Mouse (Mus musculus) CH12.LX (cell line): ENCODE data around the gene Cldn1. TPM values are rescaled to one million over a fixed set of nuclear protein-coding genes. Genes with fewer than 3 reads are reported as not detected.

Experiments used
- DNase-seq: peaks from one replicate; pipeline ENCODE4 v3.0.0-alpha.2; 2013; ENCODE audit errors: extremely low read depth
- H3K27ac ChIP-seq: 2 replicates; pipeline ENCODE4 v1.5.1; 2012; ENCODE audit warnings: low read depth, mild to moderate bottlenecking, control low read depth, moderate library complexity; ENCODE audit not compliant: insufficient read depth
- H3K27me3 ChIP-seq: replicated peaks from 2 replicates; pipeline ENCODE3; 2012; ENCODE audit warnings: inconsistent platforms
- H3K36me3 ChIP-seq, 2 experiments: replicated peaks in 1 of 2; 2 replicates each; pipeline versions ENCODE3 to v1.6.1; 2012; ENCODE audit warnings: inconsistent platforms in 1 of 2, low read length in 1 of 2, mild to moderate bottlenecking in 1 of 2, mixed read lengths in 1 of 2, moderate library complexity in 1 of 2; ENCODE audit not compliant: control insufficient read depth in 1 of 2, insufficient read depth in 1 of 2
- H3K4me1 ChIP-seq, 2 experiments: 2 replicates each; pipeline ENCODE4 v1.6.1; 2012; ENCODE audit warnings: inconsistent platforms in 1 of 2, moderate library complexity in 1 of 2; ENCODE audit not compliant: insufficient read depth in 2 of 2, control insufficient read depth in 1 of 2
- H3K4me2 ChIP-seq: 2 replicates; pipeline ENCODE4 v1.6.1; 2012; ENCODE audit warnings: low read depth, mild to moderate bottlenecking, control low read depth; ENCODE audit not compliant: poor library complexity, insufficient read depth, severe bottlenecking
- H3K4me3 ChIP-seq, 3 experiments: fragments of 150-350 bp in 1 of 3; sonication (generic) in 1 of 3; replicated peaks in 1 of 3; 2 replicates each; pipeline versions ENCODE3 to v1.5.1; 2011 to 2012; ENCODE audit warnings: low read depth in 2 of 3, low read length in 2 of 3, mild to moderate bottlenecking in 2 of 3, moderate library complexity in 2 of 3, control low read depth in 1 of 3, improper control_type of control experiment in 1 of 3, inconsistent platforms in 1 of 3, mixed read lengths in 1 of 3; ENCODE audit not compliant: poor library complexity in 1 of 3
- H3K79me2 ChIP-seq: replicated peaks from 2 replicates; pipeline ENCODE4 v1.6.1; 2012; ENCODE audit warnings: mild to moderate bottlenecking, moderate library complexity; ENCODE audit not compliant: control insufficient read depth, poor library complexity, insufficient read depth, severe bottlenecking; ENCODE audit errors: extremely low read depth
- H3K9ac ChIP-seq: 2 replicates; pipeline ENCODE4 v1.6.1; 2012; ENCODE audit warnings: low read depth, mild to moderate bottlenecking, control low read depth, moderate library complexity; ENCODE audit not compliant: insufficient read depth
- H3K9me3 ChIP-seq: replicated peaks from 2 replicates; pipeline ENCODE3; 2012; ENCODE audit warnings: low read length, inconsistent platforms, mixed read lengths
- BHLHE40 ChIP-seq: IDR thresholded peaks from 2 replicates; pipeline ENCODE4 v1.6.1; 2011; ENCODE audit warnings: mild to moderate bottlenecking, low read depth, low read length, improper control_type of control experiment
- E2F4 ChIP-seq: IDR thresholded peaks from 2 replicates; pipeline ENCODE4 v1.6.1; 2011; ENCODE audit warnings: low read depth, low read length, improper control_type of control experiment; ENCODE audit not compliant: insufficient replicate concordance
- ELF1 ChIP-seq: IDR thresholded peaks from 2 replicates; pipeline ENCODE4 v1.6.1; 2014; ENCODE audit warnings: low read depth, mild to moderate bottlenecking, inconsistent platforms, low read length, improper control_type of control experiment
- EP300 ChIP-seq: IDR thresholded peaks from 2 replicates; pipeline ENCODE4 v1.6.1; 2011; ENCODE audit warnings: low read length, improper control_type of control experiment
- GABPA ChIP-seq: IDR thresholded peaks from 2 replicates; pipeline ENCODE4 v1.6.1; 2012; ENCODE audit warnings: low read depth, low read length, improper control_type of control experiment, inconsistent platforms; ENCODE audit not compliant: insufficient replicate concordance
- IRF4 ChIP-seq: IDR thresholded peaks from 2 replicates; pipeline ENCODE4 v1.6.1; 2014; ENCODE audit warnings: low read depth, mild to moderate bottlenecking, inconsistent platforms, low read length, improper control_type of control experiment
- MAX ChIP-seq: IDR thresholded peaks from 2 replicates; pipeline ENCODE4 v1.6.1; 2011; ENCODE audit warnings: low read length, improper control_type of control experiment
- MEF2A ChIP-seq: IDR thresholded peaks from 2 replicates; pipeline ENCODE4 v1.6.1; 2014; ENCODE audit warnings: low read depth, mild to moderate bottlenecking, inconsistent platforms, low read length, improper control_type of control experiment, borderline replicate concordance
- NELFE ChIP-seq: IDR thresholded peaks from 2 replicates; pipeline ENCODE4 v1.6.1; 2011; ENCODE audit warnings: low read depth, low read length, improper control_type of control experiment
- PAX5 ChIP-seq: IDR thresholded peaks from 2 replicates; pipeline ENCODE4 v1.6.1; 2012; ENCODE audit warnings: low read length, inconsistent platforms, mixed read lengths
- RAD21 ChIP-seq: IDR thresholded peaks from 2 replicates; pipeline ENCODE4 v1.6.1; 2011; ENCODE audit warnings: low read depth, mild to moderate bottlenecking, low read length, improper control_type of control experiment, moderate library complexity
- TCF12 ChIP-seq: IDR thresholded peaks from 2 replicates; pipeline ENCODE4 v1.6.1; 2014; ENCODE audit warnings: low read depth, mild to moderate bottlenecking, inconsistent platforms, low read length, improper control_type of control experiment
- UBTF ChIP-seq: IDR thresholded peaks from 2 replicates; pipeline ENCODE4 v1.6.1; 2012; ENCODE audit warnings: low read depth, mild to moderate bottlenecking, inconsistent platforms, low read length, improper control_type of control experiment, moderate library complexity
- USF1 ChIP-seq: IDR thresholded peaks from 2 replicates; pipeline ENCODE4 v1.6.1; 2014; ENCODE audit warnings: low read depth, mild to moderate bottlenecking, inconsistent platforms, low read length, improper control_type of control experiment
- USF2 ChIP-seq: conservative IDR thresholded peaks from 2 replicates; pipeline ENCODE4 v1.6.1; 2011; ENCODE audit warnings: low read depth, low read length, improper control_type of control experiment
- ZKSCAN1 ChIP-seq: IDR thresholded peaks from 2 replicates; pipeline ENCODE4 v1.6.1; 2012; ENCODE audit warnings: low read depth, inconsistent platforms, low read length, improper control_type of control experiment, borderline replicate concordance
- ZMIZ1 ChIP-seq: IDR thresholded peaks from 2 replicates; pipeline ENCODE4 v1.6.1; 2012; ENCODE audit warnings: low read depth, mild to moderate bottlenecking, inconsistent platforms, low read length, improper control_type of control experiment
- ZNF384 ChIP-seq: IDR thresholded peaks from 2 replicates; pipeline ENCODE4 v1.6.1; 2012; ENCODE audit warnings: low read depth, low read length, improper control_type of control experiment, inconsistent platforms
- dilution Hi-C: fragments of 300-500 bp; cut with MboI; formaldehyde crosslinking; loops from 2 replicates; pipeline ENCODE4 v1.14.3; 2020; ENCODE audit warnings: low sequenced_read_pairs; ENCODE audit not compliant: extremely low pct_unique_long_range_greater_than_20kb, extremely low pct_ligation_motif_present
- in situ Hi-C: fragments of 300-500 bp; cut with MboI; formaldehyde crosslinking; loops from 3 replicates; pipeline ENCODE4 v1.14.3; 2019; ENCODE audit warnings: low sequenced_read_pairs, low pct_ligation_motif_present, low pct_unique_long_range_greater_than_20kb, mixed read lengths
- polyA plus RNA-seq: library from polyadenylated mRNA; unstranded; fragments of >175 nt; gene quantifications from 2 replicates; pipeline ENCODE4 v1.2.1, GENCODE M21; 2012; ENCODE audit warnings: low read depth; ENCODE audit not compliant: insufficient read length
- total RNA-seq, 2 experiments: library from RNA; depleted of rRNA; stranded (reverse); fragments of 300-350 nt in 1 of 2; fragments of >200 nt in 1 of 2; gene quantifications; 2 replicates each; pipeline ENCODE4 v1.2.3; 2012 to 2014

Gene Cldn1
- total and polyA plus RNA-seq, 3 experiments = not detected

DNA sequence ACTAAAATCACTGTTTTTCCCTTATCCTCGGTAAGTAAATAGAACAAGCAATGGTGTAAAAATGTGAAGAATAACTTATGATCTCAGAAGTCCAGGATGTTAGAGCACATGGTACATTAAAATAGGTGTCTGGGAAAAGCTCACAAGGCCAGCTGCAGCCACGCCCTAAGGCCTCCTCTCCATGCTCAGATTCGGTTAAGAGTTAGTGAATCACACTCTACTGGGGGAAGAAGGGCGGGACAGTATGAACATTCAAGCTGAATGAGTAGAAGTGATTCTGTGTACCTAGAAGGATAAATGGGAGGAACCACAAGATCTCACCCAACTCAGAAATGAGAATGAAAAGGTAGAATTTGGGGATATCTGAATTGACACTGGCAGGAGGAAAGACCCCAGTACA, 28.9 kb upstream of the Cldn1 start:
- no peak overlapping the region for H3K27ac ChIP-seq
- no peaks in the 10 kb centered on the region for H3K79me2 ChIP-seq
- H3K27me3 ChIP-seq = no peaks in the 10 kb centered on the region
- no peak overlapping the region for H3K9ac ChIP-seq
- TF ChIP-seq USF2 (no peak), ELF1 (no peak), IRF4 (no peak), UBTF (no peak), TCF12 (no peak), GABPA (no peak), NELFE (no peak), BHLHE40 (no peak), ZMIZ1 (no peak), ZNF384 (no peak), E2F4 (no peak), USF1 (no peak), PAX5 (no peak), EP300 (no peak), MAX (no peak)
- in situ Hi-C loops = no loop called here
- dilution Hi-C loops = no loop called here
- no peaks in the 10 kb centered on the region for H3K9me3 ChIP-seq
- H3K36me3 ChIP-seq = no peaks in the 10 kb centered on the region
- no peak overlapping the region for H3K4me2 ChIP-seq
- H3K4me3 ChIP-seq = no peak overlapping the region
- peaks cover 0 to 18% of the 10 kb centered on the region in 2 experiments; a peak in 2 of 4 replicates for H3K4me1 ChIP-seq
- DNase-seq = no peak

DNA sequence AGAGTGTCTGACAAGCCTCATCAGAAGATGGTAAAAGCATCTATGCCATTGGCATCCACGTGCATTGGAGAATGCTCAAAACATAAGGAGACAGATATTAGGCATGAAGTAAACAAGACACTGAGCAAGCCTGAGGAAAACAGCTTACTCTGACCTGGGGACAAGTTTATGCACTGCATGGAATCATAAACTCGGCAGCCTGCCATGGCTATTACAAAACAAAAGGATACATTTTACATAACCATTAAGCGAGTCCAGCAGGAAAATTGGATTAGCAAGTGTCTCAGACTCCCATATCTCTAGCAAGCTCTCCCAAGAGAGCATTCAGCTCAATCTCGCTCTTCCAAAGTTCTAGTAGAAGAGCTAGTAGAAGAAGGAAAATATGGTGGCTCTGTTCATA, 19.3 kb upstream of the Cldn1 start:
- Histone ChIP-seq H3K79me2 (no peaks in the 10 kb centered on the region), H3K9ac (no peak overlapping the region), H3K27ac (no peak overlapping the region), H3K27me3 (peaks cover 3% of the 10 kb centered on the region), H3K4me3 (no peak overlapping the region), H3K4me2 (no peak overlapping the region), H3K4me1 (no peaks in the 10 kb centered on the region), H3K36me3 (no peaks in the 10 kb centered on the region), H3K9me3 (no peaks in the 10 kb centered on the region)
- dilution Hi-C loops = no loop called here
- in situ Hi-C loops = no loop called here
- no peak for DNase-seq
- TF ChIP-seq ZKSCAN1 = no peak
- no peak for TF ChIP-seq NELFE
- TF ChIP-seq BHLHE40 = no peak
- TF ChIP-seq ZMIZ1 = no peak
- no peak for TF ChIP-seq RAD21
- no peak for TF ChIP-seq MEF2A
